Mouse (Mus musculus) neural tube, embryonic 14.5 days (tissue): ENCODE data around the gene Tpk1. TPM values are rescaled to one million over a fixed set of nuclear protein-coding genes. Genes with fewer than 3 reads are reported as not detected.

Experiments
- ATAC-seq: fragments of 200-750 bp; cut with Nextera tagmentation; 2 replicates; pipeline ENCODE4 v1.8.0; 2017; ENCODE audit warnings: low read depth, mild to moderate bottlenecking, moderate TSS enrichment, moderate library complexity
- H3K27ac ChIP-seq: fragments of 300-500 bp; sonication (generic); 2 replicates; pipeline ENCODE4 v1.5.1; 2014; ENCODE audit warnings: low read depth, mild to moderate bottlenecking, control low read depth, low read length, moderate library complexity, mixed read lengths
- H3K27me3 ChIP-seq: fragments of 300-500 bp; sonication (generic); 2 replicates; pipeline ENCODE4 v1.6.1; 2014; ENCODE audit warnings: low read length; ENCODE audit not compliant: control insufficient read depth, insufficient read depth
- H3K36me3 ChIP-seq: fragments of 300-500 bp; sonication (generic); 2 replicates; pipeline ENCODE4 v1.6.1; 2014; ENCODE audit warnings: low read length, mixed read lengths; ENCODE audit not compliant: control insufficient read depth, insufficient read depth
- H3K4me1 ChIP-seq: fragments of 300-500 bp; sonication (generic); 2 replicates; pipeline ENCODE4 v1.6.1; 2014; ENCODE audit warnings: low read length; ENCODE audit not compliant: control insufficient read depth, insufficient read depth
- H3K4me2 ChIP-seq: fragments of 300-500 bp; sonication (generic); 2 replicates; pipeline ENCODE4 v1.6.1; 2014; ENCODE audit warnings: mild to moderate bottlenecking, low read depth, low read length, control low read depth
- H3K4me3 ChIP-seq: fragments of 300-500 bp; sonication (generic); 2 replicates; pipeline ENCODE4 v1.5.1; 2014; ENCODE audit warnings: low read depth, low read length, control low read depth, mixed read lengths
- H3K9ac ChIP-seq: fragments of 300-500 bp; sonication (generic); replicated peaks from 2 replicates; pipeline ENCODE4 v1.6.1; 2014; ENCODE audit warnings: low read depth, mild to moderate bottlenecking, control low read depth, low read length, mixed read lengths
- H3K9me3 ChIP-seq: fragments of 300-500 bp; sonication (generic); 2 replicates; pipeline ENCODE4 v1.6.1; 2016; ENCODE audit warnings: low read length; ENCODE audit not compliant: control insufficient read depth
- WGBS: fragments of 180-500 bp; shearing (Covaris S2); extraction: QIAGEN DNeasy Blood & Tissue Kit; methylation state at CpG from one replicate; pipeline ENCODE4 v1.1.7; 2014; 5-methylcytosine and 5-hydroxymethylcytosine counted together
- polyA plus RNA-seq: library from polyadenylated mRNA; unstranded; fragments of >200 nt; fragmentation: Nextera tagmentation; extraction: Ambion mirVana; gene quantifications from 2 replicates; pipeline ENCODE4 v1.2.1, GENCODE M21; 2014

Tpk1 gene
- polyA plus RNA-seq, 1 experiment from 2014 or later: 5.6 TPM

DNA sequence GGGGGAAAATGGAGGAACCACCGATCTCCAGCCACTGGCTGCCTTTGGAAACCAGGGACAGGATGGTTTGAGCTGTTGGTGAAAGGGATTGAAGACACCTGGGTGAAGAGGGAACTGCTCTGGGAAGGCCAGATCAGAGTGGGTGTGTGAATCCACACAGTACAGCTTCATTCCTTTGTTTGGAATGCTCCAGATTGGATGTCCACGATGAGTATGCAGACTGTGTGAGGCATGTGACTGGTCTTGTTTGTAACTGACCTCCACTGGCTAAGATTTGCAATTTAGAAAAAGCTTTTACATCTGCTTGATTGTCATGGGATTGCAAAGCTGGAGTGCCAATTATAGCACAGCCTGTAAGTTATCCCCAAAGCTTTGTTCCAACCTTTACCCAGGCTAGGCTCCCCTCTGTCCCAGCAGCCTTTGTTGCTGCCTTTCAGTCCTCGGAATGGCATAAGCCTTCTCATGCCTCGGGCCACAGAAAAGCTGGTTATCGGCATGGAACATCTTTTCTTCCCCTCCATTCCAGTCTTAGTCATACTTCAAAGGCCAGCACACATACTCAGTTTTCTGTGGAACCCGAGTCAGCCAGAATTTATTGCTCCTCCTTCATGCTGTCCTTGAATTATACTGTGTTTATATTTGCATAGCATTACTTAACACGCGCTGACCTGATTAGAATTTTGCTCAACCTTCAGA, 353.0 kb downstream of the Tpk1 start:
- WGBS: 44% methylated on average over 8 of the region's 8 CpGs
- H3K4me1 ChIP-seq: no peaks in the 10 kb centered on the region
- H3K27me3 ChIP-seq: no peaks in the 10 kb centered on the region
- H3K27ac ChIP-seq: no peak overlapping the region
- no peaks in the 10 kb centered on the region for H3K9me3 ChIP-seq
- no peak overlapping the region for H3K4me2 ChIP-seq
- H3K9ac ChIP-seq: no peak overlapping the region
- H3K36me3 ChIP-seq: no peaks in the 10 kb centered on the region
- ATAC-seq: peak; percentile 49; the same call in 1 of the 2 replicates
- no peak overlapping the region for H3K4me3 ChIP-seq

GRCm38 (mm10) chr6:43312546-43312945, 353.5 kb downstream of the Tpk1 start:
- Histone ChIP-seq H3K36me3 (no peaks in the 10 kb centered on the region), H3K9ac (no peak overlapping the region), H3K27ac (no peak overlapping the region), H3K4me2 (no peak overlapping the region), H3K9me3 (no peaks in the 10 kb centered on the region), H3K4me3 (no peak overlapping the region), H3K27me3 (no peaks in the 10 kb centered on the region), H3K4me1 (no peaks in the 10 kb centered on the region)
- ATAC-seq: no peak

DNA sequence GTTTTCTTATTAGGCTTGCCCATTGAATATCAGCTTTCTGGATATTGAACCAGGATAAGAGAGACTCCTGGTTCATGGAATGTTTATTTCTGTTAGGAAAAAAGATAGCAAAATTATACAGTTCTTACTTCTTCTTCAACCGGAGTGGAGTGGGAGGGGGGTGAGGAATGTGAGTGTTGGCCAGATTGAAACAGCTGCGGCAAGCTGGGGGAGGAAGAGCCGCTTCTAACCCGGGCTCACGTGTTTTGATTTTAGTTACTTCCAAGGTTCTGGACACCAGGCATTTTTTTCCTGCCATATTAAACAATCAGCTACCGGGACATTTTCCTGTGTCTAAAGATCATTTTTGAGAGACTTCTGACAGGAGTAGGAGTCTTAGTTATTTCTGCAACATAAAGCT, 356.0 kb downstream of the Tpk1 start:
- Histone ChIP-seq H3K27ac (no peak overlapping the region), H3K4me2 (no peak overlapping the region), H3K36me3 (no peaks in the 10 kb centered on the region), H3K4me1 (no peaks in the 10 kb centered on the region), H3K9ac (no peak overlapping the region), H3K27me3 (no peaks in the 10 kb centered on the region), H3K9me3 (no peaks in the 10 kb centered on the region), H3K4me3 (no peak overlapping the region)
- WGBS: 84% methylated on average over 6 of the region's 6 CpGs
- ATAC-seq: no peak

- no peaks in the 10 kb centered on the region for H3K4me1 ChIP-seq
- ATAC-seq: no peak
- WGBS: 70% methylated on average over 16 of the region's 16 CpGs
- H3K4me2 ChIP-seq: no peak within 1 kb of the TSS
- H3K4me3 ChIP-seq: no peak within 1 kb of the TSS
- H3K9ac ChIP-seq: no peak within 1 kb of the TSS
- H3K9me3 ChIP-seq: no peaks in the 10 kb centered on the region
- no peaks in the 10 kb centered on the region for H3K36me3 ChIP-seq
- no peaks in the 10 kb centered on the region for H3K27me3 ChIP-seq
- no peak within 1 kb of the TSS for H3K27ac ChIP-seq
These were observed 356.6 kb downstream of the Tpk1 start, which contains the start of gene Nobox for GRCm38 (mm10) chr6:43309454-43309853. Gene Nobox, minus strand, starts transcription at chr6:43309554.

- no peak overlapping the region for H3K9ac ChIP-seq
- H3K4me2 ChIP-seq: no peak overlapping the region
- no peaks in the 10 kb centered on the region for H3K4me1 ChIP-seq
- H3K9me3 ChIP-seq: no peaks in the 10 kb centered on the region
- no peak overlapping the region for H3K27ac ChIP-seq
- H3K27me3 ChIP-seq: no peaks in the 10 kb centered on the region
- ATAC-seq: peak; percentile 62
- no peaks in the 10 kb centered on the region for H3K36me3 ChIP-seq
- no peak overlapping the region for H3K4me3 ChIP-seq
- 26% methylated on average over 2 of the region's 2 CpGs for WGBS
These were observed 368.6 kb downstream of the Tpk1 start for GRCm38 (mm10) chr6:43297508-43297850.

DNA sequence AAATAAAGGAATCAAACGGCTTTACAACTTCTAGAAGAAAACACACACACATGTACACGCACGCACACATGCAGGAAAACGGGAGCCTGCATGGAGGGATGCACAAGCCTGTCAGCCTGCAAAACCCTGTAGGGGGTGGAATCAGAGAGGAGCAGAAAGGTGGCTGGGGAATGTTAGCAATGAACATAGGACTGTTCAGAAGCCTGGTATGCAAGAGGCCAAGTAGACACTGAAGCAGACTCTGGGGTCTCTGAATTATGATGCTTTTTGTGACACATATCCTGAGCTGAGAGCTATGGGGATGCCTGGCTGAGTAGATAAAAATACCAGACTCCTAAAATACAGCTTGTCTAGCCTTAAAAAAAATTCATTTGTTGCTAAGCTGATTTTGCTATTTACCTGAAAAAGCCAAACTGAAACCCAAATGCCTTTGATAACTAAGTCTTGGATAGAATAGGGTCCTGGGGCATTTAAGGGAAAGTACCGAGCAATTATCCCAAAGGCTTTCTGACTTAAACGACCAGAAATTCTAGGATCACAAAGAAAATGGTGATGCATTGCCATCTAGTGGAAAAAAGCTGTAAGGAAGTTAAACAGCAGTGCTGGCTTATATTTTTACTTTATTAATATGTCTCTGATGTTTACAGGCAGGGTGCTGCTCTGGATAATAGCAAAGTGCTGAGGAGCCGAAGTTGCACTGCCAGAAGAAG, 369.1 kb downstream of the Tpk1 start:
- Histone ChIP-seq H3K9me3 (no peaks in the 10 kb centered on the region), H3K36me3 (no peaks in the 10 kb centered on the region), H3K27me3 (no peaks in the 10 kb centered on the region), H3K27ac (no peak overlapping the region), H3K4me3 (no peak overlapping the region), H3K4me1 (no peaks in the 10 kb centered on the region), H3K4me2 (no peak overlapping the region), H3K9ac (no peak overlapping the region)
- peak; percentile 75 for ATAC-seq
- 46% methylated on average over 7 of the region's 7 CpGs for WGBS

DNA sequence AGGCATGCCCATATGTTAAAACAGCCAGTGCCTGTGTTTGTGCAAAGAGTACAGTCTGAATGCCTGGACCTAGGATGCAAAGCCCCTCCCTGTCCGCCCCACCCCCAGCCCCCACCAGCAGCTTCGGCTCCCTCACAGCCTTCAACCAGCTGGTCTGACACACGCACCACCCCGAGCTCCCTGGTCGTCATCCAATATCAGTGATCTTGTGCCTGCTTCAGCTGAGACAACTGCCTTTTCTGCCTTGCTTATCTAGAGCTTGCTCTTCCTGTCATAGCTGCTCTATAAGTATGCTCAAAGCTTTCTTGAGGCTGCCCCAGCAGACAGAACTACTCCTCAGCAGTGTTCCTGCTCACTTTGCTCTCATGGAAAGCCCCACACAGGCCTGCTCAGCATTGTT, 370.2 kb downstream of the Tpk1 start:
- no peak for ATAC-seq
- H3K9me3 ChIP-seq: no peaks in the 10 kb centered on the region

More for the DNA sequence above, 370.2 kb downstream of the Tpk1 start:
- Histone ChIP-seq H3K27ac (no peak overlapping the region), H3K27me3 (no peaks in the 10 kb centered on the region), H3K9ac (no peak overlapping the region), H3K36me3 (no peaks in the 10 kb centered on the region), H3K4me3 (no peak overlapping the region), H3K4me1 (no peaks in the 10 kb centered on the region), H3K4me2 (no peak overlapping the region)
- 51% methylated on average over 5 of the region's 5 CpGs for WGBS
